Mouse (Mus musculus) stomach, embryonic 14.5 days (tissue): ENCODE measurements at regions not wholly inside any gene's neighbourhood (a gene's known extent, or its start where the extent isn't known, plus 50 kb on each side); places are given as distances from the start of the nearest gene placed in this dataset.

Experiments used
- ATAC-seq: fragments of 200-750 bp; cut with Nextera tagmentation; 2 replicates; pipeline ENCODE4 v1.8.0; 2017; ENCODE audit warnings: low read depth, moderate TSS enrichment; ENCODE audit not compliant: insufficient number of reproducible peaks, insufficient read depth, low FRiP score
- H3K27ac ChIP-seq: fragments of 300-500 bp; sonication (generic); 2 replicates; pipeline ENCODE4 v1.5.1; 2014; ENCODE audit warnings: mild to moderate bottlenecking, low read length, moderate library complexity, mixed read lengths
- H3K27me3 ChIP-seq: fragments of 300-500 bp; sonication (generic); 2 replicates; pipeline ENCODE4 v1.6.1; 2014; ENCODE audit warnings: low read length, control low read depth, mixed read lengths; ENCODE audit not compliant: control insufficient read depth, insufficient read depth
- H3K36me3 ChIP-seq: fragments of 300-500 bp; sonication (generic); 2 replicates; pipeline ENCODE4 v1.6.1; 2014; ENCODE audit warnings: mild to moderate bottlenecking, control low read depth, low read length, moderate library complexity, mixed read lengths; ENCODE audit not compliant: control insufficient read depth, insufficient read depth
- H3K4me1 ChIP-seq: fragments of 300-500 bp; sonication (generic); 2 replicates; pipeline ENCODE4 v1.6.1; 2014; ENCODE audit warnings: low read length, control low read depth, mixed read lengths; ENCODE audit not compliant: control insufficient read depth, insufficient read depth
- H3K4me2 ChIP-seq: fragments of 300-500 bp; sonication (generic); replicated peaks from 2 replicates; pipeline ENCODE4 v1.6.1; 2014; ENCODE audit warnings: low read depth, low read length, control low read depth
- H3K4me3 ChIP-seq: fragments of 300-500 bp; sonication (generic); 2 replicates; pipeline ENCODE4 v1.5.1; 2014; ENCODE audit warnings: low read depth, low read length, control low read depth
- H3K9ac ChIP-seq: fragments of 300-500 bp; sonication (generic); replicated peaks from 2 replicates; pipeline ENCODE4 v1.6.1; 2014; ENCODE audit warnings: low read depth, mild to moderate bottlenecking, control low read depth, low read length, moderate library complexity, mixed read lengths
- H3K9me3 ChIP-seq: fragments of 300-500 bp; sonication (generic); 2 replicates; pipeline ENCODE4 v1.6.1; 2016; ENCODE audit warnings: low read depth, low read length, control low read depth; ENCODE audit not compliant: control insufficient read depth
- WGBS: fragments of 180-500 bp; shearing (Covaris S2); extraction: QIAGEN DNeasy Blood & Tissue Kit; methylation state at CpG from one replicate; pipeline ENCODE4 v1.1.7; 2014; 5-methylcytosine and 5-hydroxymethylcytosine counted together

GRCm38 (mm10) chr11:110727357-110727961 lies 240.4 kb upstream of the Kcnj16 start:
- Histone ChIP-seq H3K4me1 (no peaks in the 10 kb centered on the region), H3K27me3 (no peaks in the 10 kb centered on the region), H3K27ac (no peak overlapping the region), H3K36me3 (no peaks in the 10 kb centered on the region), H3K9ac (no peak overlapping the region), H3K4me3 (no peak overlapping the region), H3K4me2 (no peak overlapping the region), H3K9me3 (no peaks in the 10 kb centered on the region)
- WGBS = 78% methylated on average over 3 of the region's 3 CpGs
- no peak for ATAC-seq

DNA sequence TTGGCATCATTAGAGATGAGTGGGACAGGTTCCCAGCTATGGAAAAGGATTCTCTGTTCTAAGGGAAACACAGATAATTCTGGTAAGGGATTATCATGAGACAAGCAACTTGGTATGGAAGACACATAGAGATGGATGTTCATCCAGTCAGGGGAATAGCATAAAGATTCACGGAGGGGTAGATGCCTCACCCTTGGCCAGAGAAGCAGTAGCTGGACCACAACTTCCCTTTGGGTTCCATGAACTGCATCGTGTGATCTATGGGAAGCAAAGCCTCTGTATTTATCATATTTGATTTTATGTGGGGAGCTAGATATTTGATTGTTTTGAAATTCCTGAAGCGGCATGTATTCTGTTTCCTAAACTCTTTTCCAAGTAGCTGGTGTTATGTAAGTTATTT lies 236.3 kb upstream of the Kcnj16 start:
- Histone ChIP-seq H3K36me3 (no peaks in the 10 kb centered on the region), H3K4me1 (no peaks in the 10 kb centered on the region), H3K4me3 (no peak overlapping the region), H3K27ac (no peak overlapping the region), H3K4me2 (no peak overlapping the region), H3K27me3 (no peaks in the 10 kb centered on the region), H3K9ac (no peak overlapping the region), H3K9me3 (no peaks in the 10 kb centered on the region)
- 72% methylated on average over 3 of the region's 3 CpGs for WGBS
- ATAC-seq = no peak

GRCm38 (mm10) chr11:110774128-110774527 lies 193.7 kb upstream of the Kcnj16 start:
- no peak overlapping the region for H3K9ac ChIP-seq
- no peaks in the 10 kb centered on the region for H3K36me3 ChIP-seq
- H3K9me3 ChIP-seq = no peaks in the 10 kb centered on the region
- no peaks in the 10 kb centered on the region for H3K27me3 ChIP-seq
- H3K27ac ChIP-seq = no peak overlapping the region
- H3K4me1 ChIP-seq = no peaks in the 10 kb centered on the region
- H3K4me2 ChIP-seq = no peak overlapping the region
- ATAC-seq = no peak
- H3K4me3 ChIP-seq = no peak overlapping the region

GRCm38 (mm10) chr11:110781492-110782276 lies 186.1 kb upstream of the Kcnj16 start:
- WGBS = 70% methylated on average over 3 of the region's 3 CpGs
- Histone ChIP-seq H3K4me1 (no peaks in the 10 kb centered on the region), H3K36me3 (no peaks in the 10 kb centered on the region)

GRCm38 (mm10) chr11:110789537-110789936 lies 178.3 kb upstream of the Kcnj16 start:
- 0 out of 2 replicates have a peak, but pooled peaks cover 4% of the 10 kb centered on the region for H3K9me3 ChIP-seq
- H3K4me1 ChIP-seq = no peaks in the 10 kb centered on the region
- no peak overlapping the region for H3K27ac ChIP-seq
- no peak overlapping the region for H3K4me2 ChIP-seq
- H3K9ac ChIP-seq = no peak overlapping the region
- no peak overlapping the region for H3K4me3 ChIP-seq
- H3K27me3 ChIP-seq = no peaks in the 10 kb centered on the region
- ATAC-seq = peak; percentile 69; the same call in 1 of the 2 replicates
- H3K36me3 ChIP-seq = no peaks in the 10 kb centered on the region
- WGBS = 28% methylated on average over 4 of the region's 4 CpGs

More at GRCm38 (mm10) chr11:110781492-110782276, 186.1 kb upstream of the Kcnj16 start:
- no peak overlapping the region for H3K4me2 ChIP-seq
- H3K9ac ChIP-seq = no peak overlapping the region
- no peaks in the 10 kb centered on the region for H3K27me3 ChIP-seq
- no peak overlapping the region for H3K27ac ChIP-seq
- H3K9me3 ChIP-seq = 0 out of 2 replicates have a peak, but pooled peaks cover 4% of the 10 kb centered on the region
- H3K4me3 ChIP-seq = no peak overlapping the region
- ATAC-seq = no peak

DNA sequence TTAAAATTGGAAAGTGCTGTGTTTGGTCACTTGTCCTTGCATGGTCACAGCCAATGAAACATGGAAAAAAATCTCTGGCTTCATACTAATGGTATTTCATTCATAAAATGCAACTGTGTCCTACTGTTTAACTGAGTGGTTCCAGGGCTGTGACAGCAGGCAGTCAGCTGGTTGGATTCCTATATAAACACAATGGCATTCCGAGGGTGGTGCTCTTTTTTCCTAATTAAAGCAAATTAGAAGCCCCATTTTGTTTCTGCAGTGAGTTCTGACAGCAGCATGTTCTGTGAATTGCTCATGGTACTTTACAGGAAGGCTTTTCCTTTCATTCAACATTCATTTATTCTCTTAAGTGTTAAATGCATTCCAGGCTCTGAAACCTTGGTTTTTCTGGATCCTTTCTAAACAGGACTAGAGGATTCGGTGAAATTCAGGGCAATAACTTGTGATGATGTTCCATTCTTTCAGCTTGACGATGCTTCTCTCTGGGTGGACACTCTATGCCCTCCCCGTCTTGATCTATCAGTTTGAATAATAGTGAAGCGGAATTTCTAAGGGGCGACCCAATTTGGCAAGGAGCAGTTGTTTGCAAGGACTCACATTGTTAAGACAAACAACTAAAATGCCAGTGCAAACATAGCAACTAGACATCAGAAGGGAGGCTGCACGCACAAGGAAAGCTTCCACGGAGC lies 167.8 kb upstream of the Kcnj16 start:
- Histone ChIP-seq H3K27me3 (no peaks in the 10 kb centered on the region), H3K4me2 (no peak overlapping the region), H3K9ac (no peak overlapping the region), H3K27ac (no peak overlapping the region), H3K36me3 (no peaks in the 10 kb centered on the region), H3K4me1 (no peaks in the 10 kb centered on the region), H3K4me3 (no peak overlapping the region), H3K9me3 (no peaks in the 10 kb centered on the region)
- ATAC-seq = no peak
- 62% methylated on average over 8 of the region's 8 CpGs for WGBS

DNA sequence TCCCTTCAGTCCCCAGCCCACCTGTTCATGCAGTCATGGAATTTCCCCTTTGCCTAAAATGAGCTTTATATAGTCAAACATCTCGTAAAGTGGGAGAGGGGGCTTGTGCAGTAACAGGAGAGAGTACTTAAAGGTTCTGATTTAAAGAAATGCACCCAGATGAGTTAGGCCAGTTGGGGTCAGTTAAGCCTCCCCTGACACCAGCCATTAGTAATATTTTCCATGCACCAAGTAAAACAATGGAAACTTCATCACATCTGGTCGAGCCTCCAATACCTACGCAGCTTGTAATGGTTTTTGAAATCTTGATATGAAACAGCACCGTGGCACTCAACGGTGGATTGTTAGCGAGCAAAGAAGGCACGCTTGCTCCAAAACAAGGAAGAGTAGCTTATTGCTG lies 165.8 kb upstream of the Kcnj16 start:
- Histone ChIP-seq H3K27me3 (no peaks in the 10 kb centered on the region), H3K4me3 (no peak overlapping the region), H3K27ac (no peak overlapping the region), H3K36me3 (no peaks in the 10 kb centered on the region), H3K4me2 (no peak overlapping the region), H3K9me3 (no peaks in the 10 kb centered on the region), H3K9ac (no peak overlapping the region), H3K4me1 (no peaks in the 10 kb centered on the region)
- ATAC-seq = no peak
- 71% methylated on average over 7 of the region's 7 CpGs for WGBS

- Histone ChIP-seq H3K9me3 (no peaks in the 10 kb centered on the region), H3K4me1 (no peaks in the 10 kb centered on the region), H3K4me3 (no peak overlapping the region), H3K9ac (no peak overlapping the region), H3K27me3 (no peaks in the 10 kb centered on the region), H3K4me2 (no peak overlapping the region), H3K36me3 (no peaks in the 10 kb centered on the region), H3K27ac (no peak overlapping the region)
- no peak for ATAC-seq
- 96% methylated on average over 1 of the region's 1 CpGs for WGBS
Observed at GRCm38 (mm10) chr11:110804079-110804478, 163.8 kb upstream of the Kcnj16 start.
